Mouse (Mus musculus) brain, adult 2 months (tissue): ENCODE measurements around the gene Irf8.
"Not testable (repeated sequence)": the region's sequence is repeated elsewhere in the genome, so short reads cannot be mapped to it uniquely, and the experiment has no call there.

Experiments used
- DNase-seq: peaks from one replicate; pipeline ENCODE4 v3.0.0; 2011; ENCODE audit warnings: low read depth, low spot score

The Irf8 gene

GRCm38 (mm10) chr8:120723025-120723424 lies 13.1 kb upstream of the Irf8 start:
- no peak for DNase-seq

GRCm38 (mm10) chr8:120724096-120724495 lies 12.1 kb upstream of the Irf8 start:
- DNase-seq, result not testable (repeated sequence)

DNA sequence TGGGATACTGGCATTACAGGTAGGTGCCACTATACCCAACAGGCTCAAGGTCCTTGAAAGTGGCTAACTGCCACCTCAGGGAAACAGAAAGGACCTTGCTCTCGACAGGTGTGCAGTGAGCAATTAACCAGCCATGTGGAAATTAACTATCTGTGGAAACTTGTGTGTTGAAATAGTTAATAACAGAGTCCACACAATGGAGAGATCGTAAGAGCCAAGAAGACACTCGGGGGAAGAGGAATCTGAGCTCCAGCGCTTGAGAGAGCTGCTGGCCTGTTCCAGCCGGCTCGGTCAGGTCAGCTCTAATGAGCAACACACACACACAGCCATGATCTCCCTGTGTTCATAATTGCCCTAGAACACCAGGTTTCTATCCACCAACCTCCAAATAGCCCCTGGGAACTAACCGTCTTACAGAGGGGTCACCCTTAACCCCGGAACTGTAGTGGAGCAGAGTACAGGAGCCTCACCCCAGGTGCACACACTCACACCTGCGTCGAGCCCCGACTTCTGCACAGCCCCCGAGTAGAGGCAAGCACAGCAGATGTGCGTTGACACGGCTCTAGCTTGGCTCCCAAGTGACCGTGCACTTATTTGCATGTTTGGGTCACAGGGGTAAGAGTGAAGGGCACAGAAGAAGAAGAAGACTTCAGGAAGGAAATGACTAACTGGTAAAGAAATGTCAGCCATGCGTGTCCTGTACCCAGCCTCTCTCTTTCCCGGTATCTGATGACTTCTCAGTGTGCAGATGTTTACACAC lies 11.2 kb upstream of the Irf8 start:
- no peak for DNase-seq

DNA sequence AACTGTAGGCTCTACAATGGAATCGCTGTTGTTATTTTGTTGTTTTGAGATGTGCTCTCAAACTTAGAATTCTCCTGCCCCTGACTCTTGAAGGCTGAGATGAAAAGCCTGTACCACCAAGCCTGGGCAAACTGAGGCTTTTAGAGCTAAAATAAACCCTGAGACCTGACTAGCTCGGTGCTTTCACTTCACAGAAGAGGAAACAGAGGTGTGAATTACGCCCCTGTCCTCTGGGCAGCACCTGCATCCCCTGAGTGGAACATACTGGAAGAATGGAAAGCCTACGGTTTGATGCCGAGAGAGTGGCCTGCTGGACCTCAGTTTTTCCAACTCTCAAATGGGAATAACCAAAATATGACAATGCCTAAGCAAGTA lies 10.6 kb upstream of the Irf8 start:
- DNase-seq, result no peak

DNA sequence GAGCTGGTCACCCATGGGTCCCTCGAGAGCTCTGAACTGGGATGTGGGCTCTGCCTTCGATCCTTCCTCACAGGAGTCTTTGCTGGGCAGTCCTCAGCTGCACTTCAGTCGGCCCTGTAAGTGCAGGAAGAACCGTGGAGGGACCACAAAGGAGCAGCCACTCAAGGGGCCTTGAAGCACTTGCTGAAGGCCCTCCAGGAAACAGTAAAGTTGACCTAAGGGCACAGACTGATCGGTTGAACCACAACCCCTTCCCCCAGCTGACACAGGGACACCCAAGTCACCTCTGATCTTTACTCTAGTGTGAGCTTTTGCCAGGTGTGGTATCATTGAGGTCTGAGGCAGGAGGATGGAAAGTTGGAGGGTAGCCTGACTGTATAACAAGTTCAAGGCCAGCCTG lies 10.1 kb upstream of the Irf8 start:
- no peak for DNase-seq

DNA sequence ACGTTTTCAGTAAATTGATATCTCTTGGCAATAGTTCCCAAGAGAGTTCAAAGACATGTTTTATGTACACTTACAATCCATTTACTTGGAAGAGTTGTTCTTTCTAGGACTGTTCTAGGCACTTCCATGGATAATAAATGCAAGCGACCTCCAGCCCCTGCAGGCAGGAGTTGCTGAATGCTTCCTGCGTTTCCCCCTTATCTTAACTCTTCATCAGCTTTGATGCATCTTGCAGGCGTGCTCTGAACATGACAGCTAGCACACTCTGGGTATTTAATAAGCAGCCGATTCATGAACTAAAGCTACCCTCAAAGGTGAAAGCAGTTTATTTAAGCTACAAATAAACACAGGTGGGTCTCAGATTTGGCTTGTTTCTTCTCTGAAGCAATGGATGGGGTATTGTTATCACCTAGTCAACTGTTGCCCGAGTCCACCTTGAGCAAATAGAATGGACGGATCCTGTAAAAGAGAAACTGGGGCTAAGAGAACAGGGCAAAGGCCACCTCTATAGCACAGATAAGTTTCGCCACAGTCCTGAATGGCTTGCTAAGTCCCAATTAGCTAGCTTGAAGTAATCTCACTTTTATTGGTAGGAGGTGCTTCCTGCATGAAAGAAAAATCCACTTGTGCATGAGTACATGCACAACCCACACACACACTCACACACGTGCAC lies 7.5 kb upstream of the Irf8 start:
- no peak for DNase-seq

GRCm38 (mm10) chr8:120731582-120731981 lies 4.6 kb upstream of the Irf8 start:
- no peak for DNase-seq

DNA sequence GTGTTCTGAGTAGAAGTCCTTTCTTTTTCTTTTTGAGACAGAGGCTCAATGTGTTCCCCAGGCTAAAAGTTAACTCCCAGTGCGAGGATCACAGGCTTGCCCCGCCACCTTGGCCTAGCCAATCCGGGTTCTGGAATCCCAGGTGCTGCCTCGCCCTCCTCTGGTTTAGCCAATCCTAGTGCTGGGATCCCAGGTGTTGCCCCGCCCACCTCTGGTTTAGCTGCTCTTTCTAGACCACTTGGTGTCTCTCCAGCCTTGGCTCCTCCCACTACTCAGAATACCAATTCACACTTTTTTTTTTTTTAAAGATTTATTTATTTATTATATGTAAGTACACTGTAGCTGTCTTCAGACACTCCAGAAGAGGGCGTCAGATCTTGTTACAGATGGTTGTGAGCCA lies 4.1 kb upstream of the Irf8 start:
- no peak for DNase-seq

DNA sequence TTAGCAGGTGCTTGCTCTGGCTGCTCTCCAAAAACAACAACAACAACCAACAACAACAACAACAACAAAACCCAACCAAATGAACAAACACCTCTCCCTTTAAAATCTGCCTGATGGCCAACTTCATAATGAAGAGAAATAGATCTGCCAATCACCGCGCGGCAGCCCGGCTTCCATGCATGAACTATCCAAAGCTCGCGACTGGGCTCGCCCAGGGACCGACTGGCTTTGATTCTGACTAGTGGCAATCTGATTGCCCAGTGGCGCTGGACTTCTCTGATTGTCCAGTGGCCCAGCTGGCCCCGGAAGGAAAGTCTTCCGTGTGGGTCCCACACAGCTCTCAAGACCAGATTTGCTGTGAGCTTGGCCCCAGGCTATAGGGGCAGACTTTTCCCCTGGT lies 328 bp downstream of the Irf8 start:
- DNase-seq, result no peak

DNA sequence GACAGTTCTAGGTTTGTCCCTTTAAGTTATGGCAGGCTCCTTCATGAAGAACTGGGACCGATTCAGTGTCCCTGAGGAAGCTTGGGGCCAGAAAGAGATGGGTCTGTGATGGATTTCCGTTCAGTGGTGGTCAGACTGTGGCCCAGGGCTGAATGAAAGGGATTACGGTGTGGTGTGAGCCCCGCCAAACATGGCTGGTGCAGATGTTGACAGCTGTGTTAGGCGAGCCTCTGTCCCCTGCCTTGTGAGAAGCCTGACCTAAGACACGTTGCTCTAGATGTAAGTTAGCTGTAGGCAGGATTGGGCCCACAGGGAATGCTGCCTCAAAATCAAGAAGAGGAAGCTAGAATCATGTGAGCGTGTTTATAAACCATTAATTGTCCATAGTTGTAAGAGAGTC lies 1.0 kb downstream of the Irf8 start:
- DNase-seq, result no peak

DNA sequence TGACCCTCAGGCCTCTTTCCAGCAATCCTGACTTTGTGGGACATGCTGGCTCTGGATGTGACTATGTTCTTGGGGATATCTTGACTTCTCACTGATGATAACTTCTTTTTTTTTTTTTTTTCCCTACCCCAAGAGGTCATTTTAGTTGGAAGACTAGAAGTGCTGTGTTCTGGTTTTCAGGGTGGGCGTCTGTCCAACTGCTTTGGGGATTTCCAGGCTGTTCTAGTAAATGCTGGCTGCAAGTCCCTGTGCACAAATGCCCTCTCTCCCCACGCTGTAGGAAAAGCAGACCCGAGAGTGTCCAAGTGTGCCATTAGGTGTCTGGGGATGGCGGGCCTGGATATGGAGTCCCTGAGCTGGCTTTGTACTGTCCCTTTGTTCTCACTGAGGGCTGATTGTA lies 2.6 kb downstream of the Irf8 start:
- DNase-seq, result no peak

DNA sequence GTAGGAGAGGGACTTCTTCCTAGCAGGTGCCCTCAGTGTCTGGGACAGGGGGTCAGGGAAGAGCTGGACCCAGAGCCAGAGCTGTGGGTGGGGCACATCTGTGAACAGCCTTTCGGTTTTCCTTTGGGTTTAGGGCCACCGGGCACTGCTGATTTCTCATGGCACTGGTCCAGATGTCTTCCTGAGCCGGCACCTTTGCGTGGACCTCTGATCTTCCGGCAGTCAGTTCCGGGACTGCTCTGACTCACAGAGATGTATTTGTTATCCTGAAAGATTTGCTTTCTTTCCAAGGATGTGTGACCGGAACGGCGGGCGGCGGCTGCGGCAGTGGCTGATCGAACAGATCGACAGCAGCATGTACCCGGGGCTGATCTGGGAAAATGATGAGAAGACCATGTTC lies 3.4 kb downstream of the Irf8 start:
- no peak for DNase-seq

DNA sequence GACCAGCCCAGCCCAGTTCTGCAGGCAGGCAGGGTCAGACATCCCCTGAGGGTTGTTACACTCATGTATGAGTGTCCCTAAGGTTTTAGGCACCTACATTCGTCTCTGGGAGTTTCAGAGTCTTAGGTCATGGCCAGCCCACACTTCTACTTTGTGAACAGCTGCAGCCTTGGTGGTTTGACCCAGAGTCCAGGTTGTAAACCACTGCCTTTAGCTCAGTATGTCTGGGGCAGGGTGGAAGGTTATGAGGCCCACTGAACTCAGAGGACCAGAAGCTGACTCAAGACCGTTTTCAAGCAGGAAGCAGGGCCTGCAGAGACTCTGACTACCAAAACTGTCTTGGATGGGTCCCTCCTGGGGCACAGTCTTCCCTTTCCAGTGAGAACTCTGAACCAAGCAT lies 4.4 kb downstream of the Irf8 start:
- no peak for DNase-seq

- DNase-seq, result peak; percentile 33
Observed at GRCm38 (mm10) chr8:120741001-120741400, 4.8 kb downstream of the Irf8 start.

DNA sequence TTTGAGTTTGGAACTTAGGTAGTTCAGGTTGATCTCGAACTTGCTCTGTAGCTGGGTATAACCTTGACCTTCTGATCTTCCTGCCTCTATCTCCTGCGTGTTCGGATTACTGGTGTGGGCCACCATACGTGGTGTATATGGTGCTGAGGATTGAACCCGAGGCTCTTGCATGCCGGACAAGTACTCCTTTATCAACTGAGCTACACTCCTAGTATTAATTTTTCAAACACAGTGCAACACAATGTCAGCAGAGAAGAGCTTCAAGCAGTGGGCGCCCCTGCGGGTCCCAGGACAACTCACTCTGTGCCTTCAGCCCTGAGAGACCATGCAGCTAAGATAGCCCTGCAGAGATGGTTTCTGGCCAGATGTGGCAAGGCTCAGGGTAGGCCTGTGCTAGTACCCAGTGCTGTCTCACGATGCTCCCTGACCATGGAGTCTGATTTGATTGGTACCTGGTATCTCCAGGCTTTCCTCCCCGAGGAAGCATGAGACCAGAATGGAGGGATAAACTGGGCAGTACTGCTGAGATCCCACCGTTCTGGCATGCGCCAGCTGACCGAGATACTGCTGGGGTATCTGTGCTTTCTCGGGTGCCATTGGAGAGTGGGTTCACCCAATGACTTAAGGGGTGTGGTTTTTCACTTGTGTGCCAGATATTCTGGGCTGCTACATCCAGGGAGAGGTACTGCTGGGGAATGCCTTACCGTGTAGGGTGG lies 5.8 kb downstream of the Irf8 start:
- DNase-seq, result no peak

GRCm38 (mm10) chr8:120743149-120743897 lies 7.2 kb downstream of the Irf8 start:
- DNase-seq, result peak; percentile 36

DNA sequence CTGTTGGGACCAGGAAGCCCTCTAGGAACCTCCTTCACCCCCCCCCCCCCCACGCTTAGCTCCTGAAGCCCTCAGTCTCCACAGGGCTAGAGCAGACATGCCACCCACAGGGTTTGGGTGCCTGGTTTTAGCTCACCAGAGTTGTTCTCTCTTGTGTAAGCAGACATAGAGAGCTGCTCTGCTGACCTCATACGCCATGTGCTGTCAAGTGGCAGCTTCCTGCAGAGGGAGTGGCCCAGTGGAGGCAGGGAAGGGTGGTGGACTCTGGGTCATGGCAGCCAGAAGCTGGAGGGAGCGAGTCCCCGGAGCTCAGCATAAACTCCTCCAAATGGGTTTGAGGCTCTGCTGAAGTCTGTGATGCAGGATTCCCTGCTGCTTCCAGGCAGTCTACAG lies 7.7 kb downstream of the Irf8 start:
- no peak for DNase-seq

DNA sequence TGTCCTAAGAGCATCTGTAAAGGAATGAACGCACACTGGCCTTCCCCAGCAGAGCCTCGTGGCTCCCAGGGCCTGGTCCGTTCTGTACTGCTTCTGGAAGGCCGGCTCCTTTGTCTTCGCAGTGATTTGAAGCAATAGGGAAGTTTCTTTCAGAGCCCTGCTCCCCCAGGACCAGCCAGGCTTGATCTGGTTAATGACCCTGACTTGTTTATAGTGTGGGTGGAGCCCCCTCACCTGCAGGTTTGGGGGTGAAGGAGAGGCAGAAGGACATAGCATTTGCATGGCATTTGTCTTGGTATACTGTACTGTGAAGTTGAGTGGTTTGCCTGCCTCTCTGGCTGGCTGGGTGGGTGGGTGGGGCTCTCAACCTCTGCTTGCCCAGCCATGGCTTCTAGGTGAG lies 8.3 kb downstream of the Irf8 start:
- no peak for DNase-seq

- peak; percentile 20 for DNase-seq
Observed at GRCm38 (mm10) chr8:120745226-120745625, 9.1 kb downstream of the Irf8 start.

DNA sequence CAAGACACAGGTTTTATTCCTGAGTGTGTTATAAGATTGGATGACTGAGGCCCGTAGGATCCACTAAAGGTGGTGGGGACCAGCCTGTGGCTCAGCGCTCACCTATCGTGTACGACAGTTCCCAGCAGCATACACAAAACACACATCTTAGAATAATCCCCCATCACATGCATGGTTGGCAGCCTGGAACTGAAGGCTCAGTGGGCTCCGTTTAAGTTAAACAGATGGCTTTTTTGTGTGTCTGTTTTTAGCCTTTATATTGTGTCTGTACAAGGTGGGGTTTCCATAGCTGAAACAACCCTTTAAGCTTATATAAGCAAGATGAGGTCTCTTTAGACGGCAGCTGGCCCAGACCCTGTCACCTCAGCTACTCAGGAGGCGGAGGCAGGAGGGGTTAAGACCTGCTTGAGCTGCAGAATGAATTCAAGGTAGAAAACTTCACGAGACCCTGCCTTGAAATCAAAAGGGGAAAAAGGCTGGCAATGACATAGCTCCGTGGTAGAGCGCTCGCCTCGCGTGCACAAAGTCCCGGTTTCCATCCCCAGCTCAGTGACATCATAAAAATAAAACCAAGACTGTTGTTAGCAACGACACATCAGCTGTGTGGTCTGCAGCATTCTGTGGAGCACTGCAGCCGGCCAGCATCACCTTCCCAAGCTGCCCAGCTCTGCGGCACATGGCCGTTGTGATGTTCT lies 10.0 kb downstream of the Irf8 start:
- DNase-seq, result no peak

- no peak for DNase-seq
Observed at GRCm38 (mm10) chr8:120747286-120747685, 11.1 kb downstream of the Irf8 start.

- DNase-seq, result peak; percentile 12
Observed at GRCm38 (mm10) chr8:120750616-120751015, 14.5 kb downstream of the Irf8 start.
